ENCODE assay signal across 29 mouse cellular contexts in genomic region chr11:27027243-27027852, GRCm38 (mm10).
DNase-seq lines count a peak whose midpoint lies in the region; ATAC-seq and TF ChIP-seq lines count a peak whose summit lies in the region.
"Had no signal": no experiment of that assay in that cellular context is flagged by ENCODE, and none has a peak within 500 bp of the region (broad histone marks: within the 10 kb centered on the region; RNA-seq: fewer than 3 reads in every experiment).

No protein-coding gene starts in this region.

- H3K79me2 ChIP-seq in CH12.LX (replicated peaks; ENCODE audit: control insufficient read depth, extremely low read depth, insufficient read depth, poor library complexity, severe bottlenecking) = no peaks in the 10 kb centered on the region

- H3K4me2 ChIP-seq in CH12.LX (ENCODE audit: insufficient read depth, low read depth, poor library complexity, severe bottlenecking) = no peak overlapping the region
- H3K4me2 ChIP-seq in midbrain, embryonic 14.5 days (ENCODE audit: low read length) = no peak overlapping the region
- no peak overlapping the region for H3K4me2 ChIP-seq in midbrain, postnatal 0 days (ENCODE audit: low read depth, low read length, poor library complexity, severe bottlenecking)
- H3K4me2 ChIP-seq: embryonic facial prominence, embryonic 13.5 days; forebrain, embryonic 12.5 days; forebrain, embryonic 15.5 days; heart, embryonic 13.5 days; hindbrain, embryonic 14.5 days had no signal

- TF ChIP-seq POLR2A in CH12.LX (IDR thresholded peaks at IDR 0.05; ENCODE audit: low read depth, low read length) = no peak

- TF ChIP-seq CTCF in CH12.LX (conservative IDR thresholded peaks at IDR 0.05 in 1 of 2, IDR thresholded peaks at IDR 0.05 in 1 of 2; ENCODE audit: low read depth in 2 of 2, low read length in 2 of 2) = no peak
- no peak for TF ChIP-seq CTCF in midbrain, postnatal 0 days (IDR thresholded peaks at IDR 0.05)

- no peak for TF ChIP-seq EP300 in CH12.LX (IDR thresholded peaks at IDR 0.05; ENCODE audit: low read length)

- no peaks in the 10 kb centered on the region for H3K36me3 ChIP-seq in CH12.LX (replicated peaks in 1 of 2; ENCODE audit: control insufficient read depth in 1 of 2, insufficient read depth in 1 of 2, low read length in 1 of 2)
- H3K36me3 ChIP-seq in midbrain, embryonic 14.5 days (ENCODE audit: control insufficient read depth, insufficient read depth, low read length) = no peaks in the 10 kb centered on the region
- H3K36me3 ChIP-seq in midbrain, postnatal 0 days (ENCODE audit: insufficient read depth, low read length) = no peaks in the 10 kb centered on the region
- H3K36me3 ChIP-seq: embryonic facial prominence, embryonic 10.5 days; embryonic facial prominence, embryonic 13.5 days; forebrain, embryonic 12.5 days; forebrain, embryonic 15.5 days; G1E; heart, embryonic 10.5 days; heart, embryonic 13.5 days had no signal

- H3K27ac ChIP-seq in CH12.LX (ENCODE audit: insufficient read depth, low read depth) = no peak overlapping the region
- H3K27ac ChIP-seq in midbrain, embryonic 14.5 days (replicated peaks; ENCODE audit: low read depth, low read length) = no peak overlapping the region
- H3K27ac ChIP-seq in midbrain, postnatal 0 days (ENCODE audit: low read depth, low read length) = no peak overlapping the region
- H3K27ac ChIP-seq: embryonic facial prominence, embryonic 10.5 days; embryonic facial prominence, embryonic 13.5 days; forebrain, embryonic 12.5 days; forebrain, embryonic 15.5 days; heart, embryonic 10.5 days; heart, embryonic 13.5 days; hindbrain, embryonic 14.5 days; hindbrain, postnatal 0 days had no signal

- ATAC-seq in granulocyte monocyte progenitor cell, adult 5-6 weeks (replicated peaks; ENCODE audit: poor library complexity, severe bottlenecking) = peak; percentile 95
- ATAC-seq in monocyte, adult 5-6 weeks (replicated peaks; ENCODE audit: insufficient number of reproducible peaks, low FRiP score, low TSS enrichment, poor library complexity, severe bottlenecking) = peak; percentile 63; the same call in 1 of the 2 replicates
- no peak for ATAC-seq in midbrain, embryonic 14.5 days (ENCODE audit: low FRiP score, low TSS enrichment)
- no peak for ATAC-seq in midbrain, postnatal 0 days (ENCODE audit: low FRiP score)
- ATAC-seq: forebrain, embryonic 15.5 days; hindbrain, postnatal 0 days; inflammation-experienced regulatory T-cells, adult 6 months; Patski had no signal

- H3K4me1 ChIP-seq in CH12.LX (ENCODE audit: control insufficient read depth in 1 of 2, insufficient read depth in 2 of 2) = peaks cover 0 to 18% of the 10 kb centered on the region in 2 experiments; a peak in 2 of 4 replicates
- H3K4me1 ChIP-seq in midbrain, embryonic 14.5 days (ENCODE audit: control insufficient read depth, insufficient read depth, low read length) = no peaks in the 10 kb centered on the region
- no peaks in the 10 kb centered on the region for H3K4me1 ChIP-seq in midbrain, postnatal 0 days (ENCODE audit: insufficient read depth, low read length)
- H3K4me1 ChIP-seq: embryonic facial prominence, embryonic 10.5 days; forebrain, embryonic 12.5 days; forebrain, embryonic 15.5 days; heart, embryonic 10.5 days; heart, embryonic 13.5 days had no signal

- no peak overlapping the region for H3K9ac ChIP-seq in CH12.LX (ENCODE audit: insufficient read depth, low read depth)
- no peak overlapping the region for H3K9ac ChIP-seq in midbrain, embryonic 14.5 days (replicated peaks; ENCODE audit: low read length)
- no peak overlapping the region for H3K9ac ChIP-seq in midbrain, postnatal 0 days (replicated peaks; ENCODE audit: low read length, poor library complexity, severe bottlenecking)
- H3K9ac ChIP-seq: embryonic facial prominence, embryonic 13.5 days; forebrain, embryonic 12.5 days; forebrain, embryonic 15.5 days; heart, embryonic 13.5 days; hindbrain, embryonic 14.5 days had no signal

- no peak for TF ChIP-seq RAD21 in CH12.LX (IDR thresholded peaks at IDR 0.05; ENCODE audit: low read depth, low read length)

- dilution Hi-C loops in CH12.LX (cut with MboI; ENCODE audit: extremely low pct_ligation_motif_present, extremely low pct_unique_long_range_greater_than_20kb, low sequenced_read_pairs) = no loop called here

- no peak overlapping the region for H3K4me3 ChIP-seq in CH12.LX (replicated peaks in 1 of 3; ENCODE audit: low read depth in 2 of 3, low read length in 2 of 3, poor library complexity in 1 of 3)
- no peak overlapping the region for H3K4me3 ChIP-seq in midbrain, embryonic 14.5 days (replicated peaks; ENCODE audit: low read depth, low read length)
- H3K4me3 ChIP-seq in midbrain, postnatal 0 days (ENCODE audit: low read depth, low read length) = no peak overlapping the region
- H3K4me3 ChIP-seq: embryonic facial prominence, embryonic 10.5 days; embryonic facial prominence, embryonic 13.5 days; erythroblast, embryonic 14.5 days; forebrain, embryonic 12.5 days; forebrain, embryonic 15.5 days; heart, embryonic 10.5 days; heart, embryonic 13.5 days had no signal

- H3K9me3 ChIP-seq in CH12.LX (replicated peaks; ENCODE audit: low read length) = peaks cover 5% of the 10 kb centered on the region
- no peaks in the 10 kb centered on the region for H3K9me3 ChIP-seq in midbrain, embryonic 14.5 days (ENCODE audit: control insufficient read depth, low read length)
- H3K9me3 ChIP-seq in midbrain, postnatal 0 days (ENCODE audit: low read length) = no peaks in the 10 kb centered on the region
- H3K9me3 ChIP-seq: embryonic facial prominence, embryonic 10.5 days; embryonic facial prominence, embryonic 13.5 days; forebrain, embryonic 12.5 days; forebrain, embryonic 15.5 days; G1E; heart, embryonic 10.5 days; heart, embryonic 13.5 days had no signal

- in situ Hi-C loops in CH12.LX (cut with MboI; ENCODE audit: low pct_ligation_motif_present, low pct_unique_long_range_greater_than_20kb, low sequenced_read_pairs) = no loop called here

- WGBS in midbrain, embryonic 14.5 days = 89% methylated on average over 1 of the region's 1 CpGs
- 91% methylated on average over 1 of the region's 1 CpGs for WGBS in midbrain, postnatal 0 days

- DNase-seq in 416B (ENCODE audit: low read depth) (peak; percentile 26), CH12.LX (ENCODE audit: extremely low read depth) (peak; percentile 37)
- DNase-seq in midbrain, embryonic 14.5 days = no peak
- DNase-seq in left cerebral cortex, adult 8-10 months (ENCODE audit: low spot score in 2 of 2) = no peak
- DNase-seq in midbrain, postnatal 0 days (ENCODE audit: low spot score) = no peak
- DNase-seq: adrenal gland, postnatal 10 days; adrenal gland, postnatal 36 days; cerebellum, adult 18-20 months; cerebellum, adult 9-11 months; cerebellum, postnatal 25 days; embryo, embryonic 11 days; gastrocnemius, postnatal 25 days; heart, adult 11 months; heart, postnatal 14 days; heart, postnatal 4 days had no signal

- H3K27me3 ChIP-seq in CH12.LX (replicated peaks) = no peaks in the 10 kb centered on the region
- no peaks in the 10 kb centered on the region for H3K27me3 ChIP-seq in midbrain, embryonic 14.5 days (ENCODE audit: control insufficient read depth, insufficient read depth, low read length)
- no peaks in the 10 kb centered on the region for H3K27me3 ChIP-seq in midbrain, postnatal 0 days (ENCODE audit: insufficient read depth, low read length)
- H3K27me3 ChIP-seq: embryonic facial prominence, embryonic 13.5 days; forebrain, embryonic 12.5 days; forebrain, embryonic 15.5 days; heart, embryonic 13.5 days; Patski had no signal

TF ChIP-seq in CH12.LX, 34 proteins besides CTCF, POLR2A, EP300 and RAD21:
- TF ChIP-seq MAFK (IDR thresholded peaks at IDR 0.05; ENCODE audit: insufficient replicate concordance, low read length) (0 out of 2 replicates have a peak, but pooled peaks have one; percentile 32), IRF4 (IDR thresholded peaks at IDR 0.05; ENCODE audit: low read depth, low read length) (no peak), MEF2A (IDR thresholded peaks at IDR 0.05; ENCODE audit: borderline replicate concordance, low read depth, low read length) (no peak), ELF1 (IDR thresholded peaks at IDR 0.05; ENCODE audit: low read depth, low read length) (no peak)

Comparison
In these comparisons a context has a peak if more than half of its experiments do, and no peak if none do; other contexts are left out.
1. DNase-seq: peak in 416B (single experiment) and CH12.LX (single experiment); none in midbrain, embryonic 14.5 days (single experiment), left cerebral cortex, adult 8-10 months (0 of 2) and midbrain, postnatal 0 days (single experiment).
2. ATAC-seq: peak in granulocyte monocyte progenitor cell, adult 5-6 weeks (single experiment) and monocyte, adult 5-6 weeks (single experiment); none in midbrain, embryonic 14.5 days (single experiment) and midbrain, postnatal 0 days (single experiment).